Mouse (Mus musculus): ENCODE results near the gene Prr13. TPM values are rescaled to one million over a fixed set of nuclear protein-coding genes. Genes with fewer than 3 reads are reported as not detected.
A peak's percentile ranks its signal among the peaks of the same experiment; 100 is the strongest.

Prr13 gene
- total RNA-seq, 1 experiment from 2014 or later: 67.1 TPM

GRCm38 (mm10) chr15:102499370-102499769, 40.5 kb downstream of the Prr13 start:
- peak in 1 of 2 experiments; percentile 46; a peak in 2 of 4 replicates for ATAC-seq (replicated peaks in 1 of 2; ENCODE audit: insufficient read depth in 1 of 2, low FRiP score in 2 of 2, low TSS enrichment in 1 of 2, low read depth in 1 of 2, poor library complexity in 2 of 2, severe bottlenecking in 2 of 2)

GRCm38 (mm10) chr15:102499851-102500250, 41.0 kb downstream of the Prr13 start:
- ATAC-seq (replicated peaks in 1 of 2; ENCODE audit: insufficient read depth in 1 of 2, low FRiP score in 2 of 2, low TSS enrichment in 1 of 2, low read depth in 1 of 2, poor library complexity in 2 of 2, severe bottlenecking in 2 of 2): no peak

GRCm38 (mm10) chr15:102500479-102500878, 41.7 kb downstream of the Prr13 start:
- ATAC-seq (replicated peaks in 1 of 2; ENCODE audit: insufficient read depth in 1 of 2, low FRiP score in 2 of 2, low TSS enrichment in 1 of 2, low read depth in 1 of 2, poor library complexity in 2 of 2, severe bottlenecking in 2 of 2): no peak

- ATAC-seq (replicated peaks in 1 of 2; ENCODE audit: insufficient read depth in 1 of 2, low FRiP score in 2 of 2, low TSS enrichment in 1 of 2, low read depth in 1 of 2, poor library complexity in 2 of 2, severe bottlenecking in 2 of 2): no peak
These were observed 42.4 kb downstream of the Prr13 start for GRCm38 (mm10) chr15:102501084-102501814.

- ATAC-seq (replicated peaks in 1 of 2; ENCODE audit: insufficient read depth in 1 of 2, low FRiP score in 2 of 2, low TSS enrichment in 1 of 2, low read depth in 1 of 2, poor library complexity in 2 of 2, severe bottlenecking in 2 of 2): no peak
These were observed 43.5 kb downstream of the Prr13 start for GRCm38 (mm10) chr15:102502254-102502840.

- no peak for ATAC-seq (replicated peaks in 1 of 2; ENCODE audit: insufficient read depth in 1 of 2, low FRiP score in 2 of 2, low TSS enrichment in 1 of 2, low read depth in 1 of 2, poor library complexity in 2 of 2, severe bottlenecking in 2 of 2)
These were observed 44.6 kb downstream of the Prr13 start, which contains the start of gene Gm10337 for GRCm38 (mm10) chr15:102503447-102503846. Gene Gm10337 (plus strand): TSS chr15:102503722.

- ATAC-seq (replicated peaks in 1 of 2; ENCODE audit: insufficient read depth in 1 of 2, low FRiP score in 2 of 2, low TSS enrichment in 1 of 2, low read depth in 1 of 2, poor library complexity in 2 of 2, severe bottlenecking in 2 of 2): no peak
These were observed 45.3 kb downstream of the Prr13 start for GRCm38 (mm10) chr15:102503924-102504782.

- ATAC-seq (replicated peaks in 1 of 2; ENCODE audit: insufficient read depth in 1 of 2, low FRiP score in 2 of 2, low TSS enrichment in 1 of 2, low read depth in 1 of 2, poor library complexity in 2 of 2, severe bottlenecking in 2 of 2): no peak
These were observed 46.4 kb downstream of the Prr13 start for GRCm38 (mm10) chr15:102505073-102505769.

GRCm38 (mm10) chr15:102505770-102506463, 47.1 kb downstream of the Prr13 start:
- no peak for ATAC-seq (replicated peaks in 1 of 2; ENCODE audit: insufficient read depth in 1 of 2, low FRiP score in 2 of 2, low TSS enrichment in 1 of 2, low read depth in 1 of 2, poor library complexity in 2 of 2, severe bottlenecking in 2 of 2)

- ATAC-seq (replicated peaks in 1 of 2; ENCODE audit: insufficient read depth in 1 of 2, low FRiP score in 2 of 2, low TSS enrichment in 1 of 2, low read depth in 1 of 2, poor library complexity in 2 of 2, severe bottlenecking in 2 of 2): no peak
These were observed 47.6 kb downstream of the Prr13 start for GRCm38 (mm10) chr15:102506464-102506830.

GRCm38 (mm10) chr15:102506864-102507263, 48.0 kb downstream of the Prr13 start:
- ATAC-seq (replicated peaks in 1 of 2; ENCODE audit: insufficient read depth in 1 of 2, low FRiP score in 2 of 2, low TSS enrichment in 1 of 2, low read depth in 1 of 2, poor library complexity in 2 of 2, severe bottlenecking in 2 of 2): no peak

- ATAC-seq (replicated peaks in 1 of 2; ENCODE audit: insufficient read depth in 1 of 2, low FRiP score in 2 of 2, low TSS enrichment in 1 of 2, low read depth in 1 of 2, poor library complexity in 2 of 2, severe bottlenecking in 2 of 2): no peak
These were observed 48.7 kb downstream of the Prr13 start for GRCm38 (mm10) chr15:102507561-102507960.

GRCm38 (mm10) chr15:102508336-102508735, 49.5 kb downstream of the Prr13 start:
- no peak for ATAC-seq (replicated peaks in 1 of 2; ENCODE audit: insufficient read depth in 1 of 2, low FRiP score in 2 of 2, low TSS enrichment in 1 of 2, low read depth in 1 of 2, poor library complexity in 2 of 2, severe bottlenecking in 2 of 2)

GRCm38 (mm10) chr15:102510110-102510509, 51.3 kb downstream of the Prr13 start:
- ATAC-seq (replicated peaks in 1 of 2; ENCODE audit: insufficient read depth in 1 of 2, low FRiP score in 2 of 2, low TSS enrichment in 1 of 2, low read depth in 1 of 2, poor library complexity in 2 of 2, severe bottlenecking in 2 of 2): peak in 1 of 2 experiments; percentile 10; a peak in 1 of 4 replicates

- peak; percentile 80 to 87 for ATAC-seq (replicated peaks in 1 of 2; ENCODE audit: insufficient read depth in 1 of 2, low FRiP score in 2 of 2, low TSS enrichment in 1 of 2, low read depth in 1 of 2, poor library complexity in 2 of 2, severe bottlenecking in 2 of 2)
These were observed 51.9 kb downstream of the Prr13 start for GRCm38 (mm10) chr15:102510590-102511284.

GRCm38 (mm10) chr15:102511285-102511833, 52.5 kb downstream of the Prr13 start:
- ATAC-seq (replicated peaks in 1 of 2; ENCODE audit: insufficient read depth in 1 of 2, low FRiP score in 2 of 2, low TSS enrichment in 1 of 2, low read depth in 1 of 2, poor library complexity in 2 of 2, severe bottlenecking in 2 of 2): no peak
